Mouse (Mus musculus): Measurements from ENCODE around the gene Stxbp5.

DNA sequence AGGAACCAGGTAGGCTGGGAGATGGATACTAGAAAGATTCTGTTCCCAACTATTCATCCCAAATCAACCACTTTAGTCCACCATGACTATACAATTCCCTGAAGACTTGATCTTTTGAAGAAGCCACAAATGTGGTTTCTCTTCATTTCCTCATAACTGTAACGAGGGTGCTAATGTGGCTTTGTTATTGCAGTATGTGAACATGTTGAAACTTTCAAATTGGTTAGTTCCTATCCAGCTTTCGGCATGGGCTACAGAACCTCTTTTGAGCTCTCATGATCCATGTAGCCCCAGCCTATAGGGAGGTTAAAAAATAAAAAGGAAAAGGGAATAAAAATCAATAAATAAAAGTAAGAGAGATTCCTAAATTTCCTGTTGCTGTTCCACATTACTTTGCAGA is 6.6 kb upstream of the Stxbp5 start:
- no peak for TF ChIP-seq POLR2A (IDR thresholded peaks at IDR 0.05; ENCODE audit: low read depth, low read length)
- no peak for TF ChIP-seq CTCF (IDR thresholded peaks at IDR 0.05; ENCODE audit: borderline replicate concordance, insufficient read depth, low read length)

Measured in embryonic fibroblast, embryonic 13.5 days (primary cell).